Mouse (Mus musculus): ENCODE results near the gene Gm20388. TPM values are rescaled to one million over a fixed set of nuclear protein-coding genes. Genes with fewer than 3 reads are reported as not detected.
A peak's percentile ranks its signal among the peaks of the same experiment; 100 is the strongest.

The Gm20388 gene
- polyA plus RNA-seq, 1 experiment from 2014 or later = 47.1 TPM

DNA sequence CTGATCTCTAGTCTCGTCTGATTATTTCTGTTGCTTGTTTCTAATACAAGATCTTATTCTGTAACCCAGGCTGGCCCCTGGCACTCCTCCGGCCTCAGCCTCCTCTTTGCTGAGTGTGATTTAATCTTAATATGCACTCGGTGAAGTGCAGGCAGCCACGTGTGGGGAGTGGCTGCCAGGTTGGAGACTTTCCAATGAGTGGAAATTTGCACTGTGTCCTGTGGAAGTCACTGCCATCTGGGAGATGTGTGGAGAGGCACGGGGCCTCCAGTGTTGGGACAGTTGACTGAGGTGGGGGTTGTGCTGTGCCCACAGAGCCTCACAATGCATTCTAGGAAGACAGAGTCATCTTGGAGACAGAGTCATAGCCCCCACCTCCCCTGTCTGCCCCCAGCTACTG, 1871.9 kb downstream of the Gm20388 start:
- H3K27ac ChIP-seq = no peak overlapping the region
- WGBS (ENCODE audit: missing documents) = 72% methylated on average over 5 of the region's 5 CpGs
- H3K79me2 ChIP-seq (ENCODE audit: inconsistent target) = no peaks in the 10 kb centered on the region
- no peak overlapping the region for H3K4me3 ChIP-seq (ENCODE audit: inconsistent target)
- no peaks in the 10 kb centered on the region for H3K36me3 ChIP-seq (ENCODE audit: inconsistent target)

DNA sequence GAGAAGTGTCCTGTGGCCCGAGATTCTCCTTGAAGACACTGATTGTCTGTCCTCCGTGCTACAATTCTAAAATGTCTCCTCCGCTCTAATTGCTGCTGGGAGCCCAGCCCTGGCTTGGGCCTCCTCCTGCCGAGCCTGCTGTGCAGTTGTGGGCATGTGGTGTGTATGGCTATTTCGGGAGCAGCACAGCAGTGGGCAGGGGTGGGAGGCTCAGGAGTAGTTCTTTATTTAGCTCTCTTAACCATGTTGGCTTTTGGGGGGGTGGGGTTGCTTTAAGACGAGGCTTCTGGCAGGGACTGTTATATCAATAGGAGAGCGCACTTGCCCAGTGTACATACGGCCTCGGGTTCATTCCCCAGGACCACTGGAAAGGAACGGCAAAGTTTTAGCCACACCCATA, 1875.9 kb downstream of the Gm20388 start:
- Histone ChIP-seq H3K79me2 (ENCODE audit: inconsistent target) (peaks cover 7% of the 10 kb centered on the region; the same call in 1 of the 2 replicates), H3K4me3 (ENCODE audit: inconsistent target) (no peak overlapping the region), H3K27ac (no peak overlapping the region), H3K36me3 (ENCODE audit: inconsistent target) (no peaks in the 10 kb centered on the region)
- WGBS (ENCODE audit: missing documents) = 43% methylated on average over 10 of the region's 10 CpGs

DNA sequence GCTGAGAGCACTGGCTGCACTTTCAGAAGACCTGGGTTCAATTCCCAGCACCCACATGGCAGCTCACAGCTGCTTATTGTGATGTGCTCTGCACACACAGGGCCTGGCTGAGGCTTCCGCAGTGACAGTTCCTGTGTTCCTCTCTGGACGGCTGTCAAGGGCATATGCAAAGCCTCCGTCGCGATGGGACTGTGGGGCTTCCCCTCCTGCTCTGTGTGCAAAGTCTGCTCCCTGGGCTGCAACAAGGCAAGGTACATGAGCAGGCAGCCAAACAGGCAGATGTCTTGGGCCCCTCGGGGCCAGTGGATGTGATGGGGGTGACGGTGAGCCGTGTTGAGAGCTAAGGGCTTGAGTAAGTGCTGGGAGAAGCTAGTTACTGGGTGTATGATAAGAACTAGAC, 1878.1 kb downstream of the Gm20388 start:
- Histone ChIP-seq H3K36me3 (ENCODE audit: inconsistent target) (no peaks in the 10 kb centered on the region), H3K79me2 (ENCODE audit: inconsistent target) (peaks cover 7% of the 10 kb centered on the region; the same call in 1 of the 2 replicates), H3K27ac (no peak overlapping the region), H3K4me3 (ENCODE audit: inconsistent target) (no peak overlapping the region)
- WGBS (ENCODE audit: missing documents) = 73% methylated on average over 8 of the region's 8 CpGs

DNA sequence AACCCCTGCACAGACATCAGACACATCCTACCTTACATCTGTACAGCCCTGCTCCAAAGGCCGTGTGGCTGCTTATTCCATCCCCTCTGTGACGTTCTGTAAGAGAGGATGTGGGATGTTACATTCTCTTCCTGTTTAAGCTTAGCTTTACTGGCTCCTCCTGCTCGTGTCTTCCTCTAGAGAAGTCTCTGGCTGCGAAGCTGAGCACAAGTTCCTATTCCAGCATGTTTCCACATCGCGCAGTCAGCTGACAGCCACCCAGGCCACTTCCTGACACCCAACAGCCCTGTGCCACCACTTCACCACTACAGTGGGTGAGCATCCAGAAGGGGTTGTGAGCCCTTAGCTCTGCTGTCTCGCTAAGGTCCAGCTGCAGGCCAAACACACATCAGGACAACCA, 1881.5 kb downstream of the Gm20388 start:
- Histone ChIP-seq H3K27ac (peak overlapping the region; percentile 98), H3K36me3 (ENCODE audit: inconsistent target) (peaks cover 12% of the 10 kb centered on the region; the same call in 1 of the 2 replicates), H3K79me2 (ENCODE audit: inconsistent target) (peaks cover 7% of the 10 kb centered on the region; the same call in 1 of the 2 replicates), H3K4me3 (ENCODE audit: inconsistent target) (peak overlapping the region; percentile 29; the same call in 1 of the 2 replicates)
- WGBS (ENCODE audit: missing documents) = 0% methylated on average over 7 of the region's 7 CpGs

DNA sequence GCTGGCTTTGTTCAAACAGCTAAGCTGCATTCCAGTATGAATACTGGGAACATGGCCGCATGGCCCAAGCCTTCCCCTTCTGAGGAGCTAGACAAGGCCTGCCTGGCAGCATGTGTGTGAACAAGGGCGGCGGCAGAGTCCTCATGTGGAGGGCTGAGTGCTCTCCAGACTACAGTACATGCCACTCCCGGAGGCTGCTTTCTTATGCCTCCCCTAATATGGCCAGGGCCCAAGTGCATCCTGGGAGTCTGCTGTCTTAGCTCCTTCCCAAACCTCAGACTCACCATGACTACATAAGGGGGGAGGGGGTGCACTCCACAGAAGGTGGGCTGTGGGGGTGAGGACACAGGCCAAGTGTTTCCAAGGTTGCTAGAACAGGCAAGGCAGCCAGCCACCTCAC, 1882.0 kb downstream of the Gm20388 start:
- Histone ChIP-seq H3K36me3 (ENCODE audit: inconsistent target) (peaks cover 16% of the 10 kb centered on the region; the same call in 1 of the 2 replicates), H3K4me3 (ENCODE audit: inconsistent target) (no peak overlapping the region), H3K79me2 (ENCODE audit: inconsistent target) (peaks cover 7% of the 10 kb centered on the region; the same call in 1 of the 2 replicates), H3K27ac (peak overlapping the region; percentile 98)
- 71% methylated on average over 4 of the region's 4 CpGs for WGBS (ENCODE audit: missing documents)

DNA sequence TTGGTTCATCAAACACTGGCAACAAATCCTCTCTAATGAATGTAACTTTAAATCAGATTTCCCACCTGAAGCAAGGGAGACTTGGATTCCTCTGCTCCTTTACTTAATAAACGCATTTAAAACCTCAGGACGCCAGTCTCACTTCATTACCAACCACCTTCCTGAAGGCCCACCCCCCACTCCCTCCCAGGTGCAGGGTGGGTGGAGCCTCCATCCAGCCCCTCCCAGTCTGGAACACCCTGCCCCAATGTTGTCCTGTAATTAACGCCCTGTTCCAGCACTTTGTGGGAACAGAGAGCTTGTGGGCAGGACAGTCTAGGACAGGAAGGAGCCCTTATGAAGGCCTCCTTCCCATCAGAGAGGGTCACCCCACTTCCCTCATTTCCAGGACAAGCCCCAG, 1883.5 kb downstream of the Gm20388 start:
- Histone ChIP-seq H3K27ac (0 out of 2 replicates have a peak overlapping the region, but pooled peaks have one; percentile 7), H3K79me2 (ENCODE audit: inconsistent target) (peaks cover 7% of the 10 kb centered on the region; the same call in 1 of the 2 replicates), H3K36me3 (ENCODE audit: inconsistent target) (peaks cover 30% of the 10 kb centered on the region), H3K4me3 (ENCODE audit: inconsistent target) (no peak overlapping the region)
- WGBS (ENCODE audit: missing documents) = 76% methylated on average over 3 of the region's 3 CpGs

DNA sequence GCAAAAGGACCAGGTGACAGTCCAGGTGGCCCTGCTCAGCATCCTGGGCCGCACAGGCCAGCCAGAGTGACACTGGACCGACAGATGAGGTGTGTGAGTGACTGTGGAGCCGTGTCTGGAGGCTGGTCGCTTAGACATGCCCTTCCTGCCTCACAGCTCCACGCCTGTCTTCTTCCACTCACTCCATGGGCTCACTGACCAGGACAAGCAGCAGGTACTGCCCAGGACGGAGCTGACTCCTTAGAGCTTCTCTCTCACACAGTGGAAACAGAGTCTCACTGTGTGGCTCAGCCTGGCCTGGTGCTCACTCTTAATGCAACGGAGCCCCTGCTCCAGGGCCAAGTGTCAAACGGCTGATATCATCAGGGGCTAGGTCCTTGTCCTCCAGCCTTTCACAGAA, 1884.8 kb downstream of the Gm20388 start:
- peaks cover 36% of the 10 kb centered on the region for H3K36me3 ChIP-seq (ENCODE audit: inconsistent target)
- 93% methylated on average over 8 of the region's 8 CpGs for WGBS (ENCODE audit: missing documents)
- no peak overlapping the region for H3K4me3 ChIP-seq (ENCODE audit: inconsistent target)
- H3K79me2 ChIP-seq (ENCODE audit: inconsistent target) = peaks cover 7% of the 10 kb centered on the region; the same call in 1 of the 2 replicates
- no peak overlapping the region for H3K27ac ChIP-seq

DNA sequence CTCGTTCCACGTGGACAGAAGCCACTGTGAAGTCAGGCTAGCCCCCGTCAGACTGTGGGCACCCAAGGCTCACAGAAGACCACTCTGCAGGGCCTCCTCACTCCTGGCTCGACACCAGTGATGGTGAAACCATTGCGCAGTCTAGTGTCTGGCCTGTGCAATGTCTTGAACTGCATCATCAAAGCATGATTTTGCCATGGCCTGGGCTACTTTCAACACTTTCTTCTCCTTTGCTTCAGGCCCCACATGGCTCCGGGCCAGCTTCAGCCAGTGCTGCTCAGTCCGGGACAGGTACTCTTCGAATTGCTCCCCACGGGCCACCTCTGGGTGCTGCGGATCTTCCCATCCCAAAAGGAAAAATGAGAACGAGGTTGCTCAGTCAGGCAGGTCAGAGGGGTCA, 1885.8 kb downstream of the Gm20388 start:
- Histone ChIP-seq H3K79me2 (ENCODE audit: inconsistent target) (peaks cover 1% of the 10 kb centered on the region; the same call in 1 of the 2 replicates), H3K36me3 (ENCODE audit: inconsistent target) (peaks cover 40% of the 10 kb centered on the region), H3K4me3 (ENCODE audit: inconsistent target) (no peak overlapping the region), H3K27ac (no peak overlapping the region)
- WGBS (ENCODE audit: missing documents) = 84% methylated on average over 11 of the region's 11 CpGs

DNA sequence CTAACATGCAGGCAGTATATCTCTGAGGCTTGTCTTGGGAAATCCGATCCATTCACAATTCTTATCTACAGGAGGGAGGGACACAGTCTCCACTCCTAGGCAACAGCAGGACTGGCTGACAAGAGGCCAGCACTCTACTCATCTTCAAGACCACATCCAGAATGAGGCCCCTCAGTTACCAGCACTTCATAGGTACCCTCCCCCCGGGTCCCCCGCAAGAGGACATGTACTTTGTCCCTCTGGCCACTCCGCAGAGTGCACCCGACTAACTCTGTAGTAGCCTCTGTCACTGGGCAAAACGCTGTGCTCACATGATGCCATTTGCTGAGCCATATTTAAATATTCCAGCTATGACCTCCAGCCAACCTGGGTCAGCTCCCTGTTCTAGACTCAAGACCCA, 1887.8 kb downstream of the Gm20388 start:
- Histone ChIP-seq H3K79me2 (ENCODE audit: inconsistent target) (no peaks in the 10 kb centered on the region), H3K36me3 (ENCODE audit: inconsistent target) (peaks cover 40% of the 10 kb centered on the region), H3K27ac (no peak overlapping the region), H3K4me3 (ENCODE audit: inconsistent target) (no peak overlapping the region)
- whole genome bisulfite sequencing (ENCODE audit: missing documents) = 94% methylated on average over 6 of the region's 6 CpGs

DNA sequence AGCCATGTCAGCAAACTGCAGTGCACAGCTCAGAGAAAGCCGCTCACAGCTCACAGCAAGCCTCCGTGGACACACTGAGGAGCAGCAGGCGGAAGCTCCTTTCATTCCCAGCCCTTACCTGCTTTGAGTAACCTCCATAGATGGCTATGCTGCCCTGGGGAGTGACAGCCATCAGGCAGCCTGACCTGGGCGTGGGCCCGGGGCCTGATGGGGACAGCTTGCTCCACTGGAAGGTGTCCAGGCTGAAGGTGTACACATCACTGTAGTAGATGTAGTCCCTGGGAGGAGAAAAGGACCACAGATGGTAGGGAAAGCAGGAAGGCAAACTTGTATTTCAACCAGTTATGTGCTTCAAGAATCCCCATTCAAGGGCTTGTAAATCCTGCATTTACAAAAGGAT, 1894.2 kb downstream of the Gm20388 start:
- WGBS (ENCODE audit: missing documents) = 94% methylated on average over 5 of the region's 5 CpGs
- H3K79me2 ChIP-seq (ENCODE audit: inconsistent target) = peaks cover 10% of the 10 kb centered on the region; the same call in 1 of the 2 replicates
- H3K4me3 ChIP-seq (ENCODE audit: inconsistent target) = no peak overlapping the region
- H3K36me3 ChIP-seq (ENCODE audit: inconsistent target) = peaks cover 23% of the 10 kb centered on the region; the same call in 1 of the 2 replicates
- H3K27ac ChIP-seq = no peak overlapping the region

DNA sequence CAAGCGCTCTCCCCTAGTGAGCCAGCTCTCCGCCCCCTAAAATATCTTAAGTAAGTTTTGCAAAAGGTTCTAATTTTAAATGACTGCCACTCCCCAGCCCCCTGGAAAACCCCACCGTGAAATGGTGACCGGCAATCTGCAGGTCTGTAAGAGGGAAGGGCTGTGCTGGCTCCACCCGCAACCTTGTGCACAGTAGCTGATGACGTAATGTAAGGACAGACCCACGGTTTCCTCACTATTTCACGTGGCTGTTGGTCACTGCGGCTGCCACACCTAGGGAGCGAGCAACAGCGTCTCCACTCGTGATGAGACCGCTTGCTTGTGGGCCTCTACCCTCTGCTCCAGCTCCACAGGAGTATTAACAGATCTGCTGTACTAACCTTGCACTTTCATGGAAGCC, 1895.5 kb downstream of the Gm20388 start:
- Histone ChIP-seq H3K36me3 (ENCODE audit: inconsistent target) (peaks cover 17% of the 10 kb centered on the region; the same call in 1 of the 2 replicates), H3K4me3 (ENCODE audit: inconsistent target) (no peak overlapping the region), H3K79me2 (ENCODE audit: inconsistent target) (peaks cover 10% of the 10 kb centered on the region; the same call in 1 of the 2 replicates), H3K27ac (no peak overlapping the region)
- WGBS (ENCODE audit: missing documents) = 75% methylated on average over 13 of the region's 13 CpGs

DNA sequence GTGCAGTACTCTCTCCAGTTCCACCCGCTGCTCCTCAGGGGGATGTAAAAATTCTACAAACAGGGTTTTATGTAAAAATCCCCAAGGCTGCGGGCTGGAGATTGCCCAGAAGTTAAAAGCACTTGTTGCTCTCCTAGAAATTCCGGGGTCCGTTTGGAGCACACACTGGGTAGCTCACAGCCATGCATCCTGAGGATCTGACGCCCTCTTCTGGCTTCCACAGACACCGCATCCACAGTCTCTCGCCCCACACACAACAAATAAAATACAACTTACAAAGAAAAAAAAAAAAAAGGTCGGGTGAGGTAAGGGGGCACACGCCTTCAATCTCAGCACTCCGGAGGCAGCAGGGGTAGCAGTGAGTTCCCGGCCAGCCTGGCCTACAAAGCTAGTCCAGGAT, 1897.4 kb downstream of the Gm20388 start:
- Histone ChIP-seq H3K27ac (no peak overlapping the region), H3K4me3 (ENCODE audit: inconsistent target) (no peak overlapping the region), H3K79me2 (ENCODE audit: inconsistent target) (peaks cover 10% of the 10 kb centered on the region; the same call in 1 of the 2 replicates), H3K36me3 (ENCODE audit: inconsistent target) (peaks cover 29% of the 10 kb centered on the region; the same call in 1 of the 2 replicates)
- 95% methylated on average over 9 of the region's 11 CpGs for WGBS (ENCODE audit: missing documents)

DNA sequence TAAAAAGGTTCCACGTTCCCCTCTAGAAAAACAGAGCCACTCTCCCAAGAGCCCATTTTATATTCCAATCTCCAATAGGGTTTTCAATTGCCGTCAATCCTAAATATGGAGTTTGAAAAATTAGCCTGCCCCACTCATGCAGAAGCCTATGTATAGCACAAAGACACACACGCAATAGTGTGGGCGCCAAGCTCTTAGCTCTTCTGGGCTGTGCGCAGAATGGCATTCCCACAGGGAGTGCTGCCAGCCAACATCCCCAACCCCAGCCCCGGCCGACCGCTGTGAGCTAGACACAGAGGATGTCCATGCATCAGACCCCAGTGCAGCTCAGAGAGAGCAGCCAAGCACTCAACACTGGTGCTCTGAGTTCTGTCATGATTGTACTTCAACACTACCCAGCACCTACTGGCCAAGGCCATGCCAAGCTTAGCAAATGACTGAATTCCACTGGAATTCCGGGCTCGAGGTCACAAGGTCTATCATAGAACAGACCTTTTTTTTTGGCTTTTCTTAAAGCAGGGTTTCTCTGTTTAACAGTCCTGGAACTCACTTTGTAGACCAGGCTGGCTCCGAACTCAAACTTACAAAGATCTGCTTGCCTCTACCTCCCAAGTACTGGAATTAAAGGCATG, 1899.0 kb downstream of the Gm20388 start:
- Histone ChIP-seq H3K4me3 (ENCODE audit: inconsistent target) (no peak overlapping the region), H3K79me2 (ENCODE audit: inconsistent target) (peaks cover 10% of the 10 kb centered on the region; the same call in 1 of the 2 replicates), H3K27ac (no peak overlapping the region), H3K36me3 (ENCODE audit: inconsistent target) (peaks cover 35% of the 10 kb centered on the region; the same call in 1 of the 2 replicates)
- WGBS (ENCODE audit: missing documents) = 94% methylated on average over 10 of the region's 11 CpGs

DNA sequence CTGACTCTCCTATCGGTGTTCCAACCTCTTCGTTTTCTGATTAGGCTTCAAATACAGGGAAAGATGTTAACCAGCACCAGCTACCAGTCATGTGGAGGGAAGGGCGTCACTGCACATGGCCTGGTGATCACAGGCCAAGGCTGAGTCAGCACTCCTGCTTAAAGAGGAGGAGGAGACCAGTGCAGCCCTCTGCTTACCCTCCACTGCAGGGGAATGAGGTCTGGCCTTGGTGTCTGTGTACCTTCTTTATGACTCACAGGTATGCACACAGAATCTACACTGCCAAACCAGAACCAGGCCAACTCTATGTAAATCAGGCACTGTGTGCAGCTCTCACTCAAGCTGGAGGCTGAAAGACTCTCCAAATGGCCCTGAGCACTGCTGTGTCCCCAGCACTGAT, 1900.9 kb downstream of the Gm20388 start:
- no peak overlapping the region for H3K27ac ChIP-seq
- H3K36me3 ChIP-seq (ENCODE audit: inconsistent target) = peaks cover 33% of the 10 kb centered on the region; the same call in 1 of the 2 replicates
- WGBS (ENCODE audit: missing documents) = 94% methylated on average over 3 of the region's 3 CpGs
- H3K79me2 ChIP-seq (ENCODE audit: inconsistent target) = peaks cover 10% of the 10 kb centered on the region; the same call in 1 of the 2 replicates
- no peak overlapping the region for H3K4me3 ChIP-seq (ENCODE audit: inconsistent target)

DNA sequence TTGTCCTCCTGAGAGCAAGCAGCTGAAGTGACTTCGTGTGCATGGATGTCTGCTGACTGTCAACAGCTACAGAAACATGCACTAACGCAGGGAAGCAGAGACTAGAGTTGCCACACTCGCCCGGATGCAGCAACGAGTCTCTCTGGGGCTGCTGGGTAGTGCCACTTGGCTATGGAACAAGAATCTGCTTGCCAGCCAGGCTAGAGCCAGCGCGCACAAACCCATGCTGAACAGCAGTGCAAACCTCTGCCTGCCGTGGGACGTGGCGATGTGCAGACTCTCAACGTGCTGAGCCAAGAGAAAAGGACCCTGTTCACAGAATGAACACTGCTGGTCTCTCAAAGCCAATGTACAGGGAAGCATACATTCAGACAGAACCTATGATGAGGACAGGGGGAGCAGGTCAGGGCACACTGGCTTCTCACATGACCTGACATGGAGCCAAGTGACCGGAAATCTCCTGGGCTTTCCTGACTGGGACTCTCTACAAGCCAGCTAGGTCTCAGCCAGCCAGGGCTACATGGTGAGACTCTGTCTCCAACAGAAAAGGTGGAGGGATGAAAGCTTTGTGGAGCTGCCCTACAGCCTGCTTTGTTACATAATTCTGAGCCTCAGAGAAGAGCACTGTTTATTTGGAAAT, 1901.4 kb downstream of the Gm20388 start:
- H3K4me3 ChIP-seq (ENCODE audit: inconsistent target) = no peak overlapping the region
- H3K36me3 ChIP-seq (ENCODE audit: inconsistent target) = peaks cover 33% of the 10 kb centered on the region; the same call in 1 of the 2 replicates
- no peak overlapping the region for H3K27ac ChIP-seq
- WGBS (ENCODE audit: missing documents) = 94% methylated on average over 12 of the region's 12 CpGs
- H3K79me2 ChIP-seq (ENCODE audit: inconsistent target) = peaks cover 10% of the 10 kb centered on the region; the same call in 1 of the 2 replicates

All from macrophage (primary cell).